Mouse (Mus musculus) CH12.LX (cell line): ENCODE results near the gene Rab3b. TPM values are rescaled to one million over a fixed set of nuclear protein-coding genes. Genes with fewer than 3 reads are reported as not detected.

Source experiments
- DNase-seq: peaks from one replicate; pipeline ENCODE4 v3.0.0-alpha.2; 2013; ENCODE audit errors: extremely low read depth
- H3K27ac ChIP-seq: 2 replicates; pipeline ENCODE4 v1.5.1; 2012; ENCODE audit warnings: low read depth, mild to moderate bottlenecking, control low read depth, moderate library complexity; ENCODE audit not compliant: insufficient read depth
- H3K27me3 ChIP-seq: replicated peaks from 2 replicates; pipeline ENCODE3; 2012; ENCODE audit warnings: inconsistent platforms
- H3K36me3 ChIP-seq, 2 experiments: replicated peaks in 1 of 2; 2 replicates each; pipeline versions ENCODE3 to v1.6.1; 2012; ENCODE audit warnings: inconsistent platforms in 1 of 2, low read length in 1 of 2, mild to moderate bottlenecking in 1 of 2, mixed read lengths in 1 of 2, moderate library complexity in 1 of 2; ENCODE audit not compliant: control insufficient read depth in 1 of 2, insufficient read depth in 1 of 2
- H3K4me1 ChIP-seq, 2 experiments: 2 replicates each; pipeline ENCODE4 v1.6.1; 2012; ENCODE audit warnings: inconsistent platforms in 1 of 2, moderate library complexity in 1 of 2; ENCODE audit not compliant: insufficient read depth in 2 of 2, control insufficient read depth in 1 of 2
- H3K4me2 ChIP-seq: 2 replicates; pipeline ENCODE4 v1.6.1; 2012; ENCODE audit warnings: low read depth, mild to moderate bottlenecking, control low read depth; ENCODE audit not compliant: poor library complexity, insufficient read depth, severe bottlenecking
- H3K4me3 ChIP-seq, 3 experiments: fragments of 150-350 bp in 1 of 3; sonication (generic) in 1 of 3; replicated peaks in 1 of 3; 2 replicates each; pipeline versions ENCODE3 to v1.5.1; 2011 to 2012; ENCODE audit warnings: low read depth in 2 of 3, low read length in 2 of 3, mild to moderate bottlenecking in 2 of 3, moderate library complexity in 2 of 3, control low read depth in 1 of 3, improper control_type of control experiment in 1 of 3, inconsistent platforms in 1 of 3, mixed read lengths in 1 of 3; ENCODE audit not compliant: poor library complexity in 1 of 3
- H3K79me2 ChIP-seq: replicated peaks from 2 replicates; pipeline ENCODE4 v1.6.1; 2012; ENCODE audit warnings: mild to moderate bottlenecking, moderate library complexity; ENCODE audit not compliant: control insufficient read depth, poor library complexity, insufficient read depth, severe bottlenecking; ENCODE audit errors: extremely low read depth
- H3K9ac ChIP-seq: 2 replicates; pipeline ENCODE4 v1.6.1; 2012; ENCODE audit warnings: low read depth, mild to moderate bottlenecking, control low read depth, moderate library complexity; ENCODE audit not compliant: insufficient read depth
- H3K9me3 ChIP-seq: replicated peaks from 2 replicates; pipeline ENCODE3; 2012; ENCODE audit warnings: low read length, inconsistent platforms, mixed read lengths
- BHLHE40 ChIP-seq: IDR thresholded peaks from 2 replicates; pipeline ENCODE4 v1.6.1; 2011; ENCODE audit warnings: mild to moderate bottlenecking, low read depth, low read length, improper control_type of control experiment
- CHD1 ChIP-seq: IDR thresholded peaks from 2 replicates; pipeline ENCODE4 v1.6.1; 2012; ENCODE audit warnings: low read depth, low read length, improper control_type of control experiment, inconsistent platforms
- CHD2 ChIP-seq: IDR thresholded peaks from 2 replicates; pipeline ENCODE4 v1.6.1; 2011; ENCODE audit warnings: low read length, improper control_type of control experiment
- CTCF ChIP-seq, 2 experiments: IDR thresholded peaks in 1 of 2; conservative IDR thresholded peaks in 1 of 2; 2 replicates each; pipeline ENCODE4 v1.5.1; 2011 to 2012; ENCODE audit warnings: low read depth in 2 of 2, low read length in 2 of 2, improper control_type of control experiment in 1 of 2, inconsistent platforms in 1 of 2, mild to moderate bottlenecking in 1 of 2, moderate library complexity in 1 of 2
- E2F4 ChIP-seq: IDR thresholded peaks from 2 replicates; pipeline ENCODE4 v1.6.1; 2011; ENCODE audit warnings: low read depth, low read length, improper control_type of control experiment; ENCODE audit not compliant: insufficient replicate concordance
- EP300 ChIP-seq: IDR thresholded peaks from 2 replicates; pipeline ENCODE4 v1.6.1; 2011; ENCODE audit warnings: low read length, improper control_type of control experiment
- ETS1 ChIP-seq: conservative IDR thresholded peaks from 2 replicates; pipeline ENCODE4 v1.6.1; 2012; ENCODE audit warnings: low read depth, mild to moderate bottlenecking, inconsistent platforms, low read length, improper control_type of control experiment, moderate library complexity
- JUN ChIP-seq: IDR thresholded peaks from 2 replicates; pipeline ENCODE4 v1.6.1; 2011; ENCODE audit warnings: low read depth, mild to moderate bottlenecking, low read length, improper control_type of control experiment, moderate library complexity; ENCODE audit not compliant: insufficient read depth
- JUND ChIP-seq: conservative IDR thresholded peaks from 2 replicates; pipeline ENCODE4 v1.6.1; 2011; ENCODE audit warnings: low read depth, low read length, improper control_type of control experiment
- KAT2A ChIP-seq: IDR thresholded peaks from 2 replicates; pipeline ENCODE4 v1.6.1; 2012; ENCODE audit warnings: low read length, improper control_type of control experiment, inconsistent platforms; ENCODE audit not compliant: insufficient replicate concordance
- MAFK ChIP-seq: IDR thresholded peaks from 2 replicates; pipeline ENCODE4 v1.6.1; 2011; ENCODE audit warnings: low read length, improper control_type of control experiment; ENCODE audit not compliant: insufficient replicate concordance
- MEF2A ChIP-seq: IDR thresholded peaks from 2 replicates; pipeline ENCODE4 v1.6.1; 2014; ENCODE audit warnings: low read depth, mild to moderate bottlenecking, inconsistent platforms, low read length, improper control_type of control experiment, borderline replicate concordance
- MXI1 ChIP-seq: IDR thresholded peaks from 2 replicates; pipeline ENCODE4 v1.6.1; 2011; ENCODE audit warnings: mild to moderate bottlenecking, low read depth, low read length, improper control_type of control experiment
- NRF1 ChIP-seq: IDR thresholded peaks from 2 replicates; pipeline ENCODE4 v1.6.1; 2014; ENCODE audit warnings: low read depth, mild to moderate bottlenecking, inconsistent platforms, low read length, improper control_type of control experiment, moderate library complexity
- POLR2A ChIP-seq: IDR thresholded peaks from 2 replicates; pipeline ENCODE4 v1.6.1; 2011; ENCODE audit warnings: low read depth, mild to moderate bottlenecking, improper control_type of control experiment, low read length
- POLR2AphosphoS2 ChIP-seq: IDR thresholded peaks from 2 replicates; pipeline ENCODE4 v1.6.1; 2011; ENCODE audit warnings: low read depth, low read length, improper control_type of control experiment
- SIN3A ChIP-seq: IDR thresholded peaks from 2 replicates; pipeline ENCODE4 v1.6.1; 2012; ENCODE audit warnings: low read length, improper control_type of control experiment, inconsistent platforms
- SMC3 ChIP-seq: IDR thresholded peaks from 2 replicates; pipeline ENCODE4 v1.6.1; 2011; ENCODE audit warnings: low read depth, low read length, improper control_type of control experiment
- TBP ChIP-seq: conservative IDR thresholded peaks from 2 replicates; pipeline ENCODE4 v1.6.1; 2011; ENCODE audit warnings: low read depth, low read length, improper control_type of control experiment
- TCF12 ChIP-seq: IDR thresholded peaks from 2 replicates; pipeline ENCODE4 v1.6.1; 2014; ENCODE audit warnings: low read depth, mild to moderate bottlenecking, inconsistent platforms, low read length, improper control_type of control experiment
- USF1 ChIP-seq: IDR thresholded peaks from 2 replicates; pipeline ENCODE4 v1.6.1; 2014; ENCODE audit warnings: low read depth, mild to moderate bottlenecking, inconsistent platforms, low read length, improper control_type of control experiment
- ZC3H11A ChIP-seq: IDR thresholded peaks from 2 replicates; pipeline ENCODE4 v1.6.1; 2012; ENCODE audit warnings: low read depth, mild to moderate bottlenecking, inconsistent platforms, low read length, improper control_type of control experiment
- dilution Hi-C: fragments of 300-500 bp; cut with MboI; formaldehyde crosslinking; loops from 2 replicates; pipeline ENCODE4 v1.14.3; 2020; ENCODE audit warnings: low sequenced_read_pairs; ENCODE audit not compliant: extremely low pct_unique_long_range_greater_than_20kb, extremely low pct_ligation_motif_present
- in situ Hi-C: fragments of 300-500 bp; cut with MboI; formaldehyde crosslinking; loops from 3 replicates; pipeline ENCODE4 v1.14.3; 2019; ENCODE audit warnings: low sequenced_read_pairs, low pct_ligation_motif_present, low pct_unique_long_range_greater_than_20kb, mixed read lengths
- polyA plus RNA-seq: library from polyadenylated mRNA; unstranded; fragments of >175 nt; gene quantifications from 2 replicates; pipeline ENCODE4 v1.2.1, GENCODE M21; 2012; ENCODE audit warnings: low read depth; ENCODE audit not compliant: insufficient read length
- total RNA-seq, 2 experiments: library from RNA; depleted of rRNA; stranded (reverse); fragments of 300-350 nt in 1 of 2; fragments of >200 nt in 1 of 2; gene quantifications; 2 replicates each; pipeline ENCODE4 v1.2.3; 2012 to 2014

The Rab3b gene
- total and polyA plus RNA-seq, 3 experiments = 0.56 to 0.94 (median 0.85) TPM

GRCm38 (mm10) chr4:108904790-108905189 lies 25.9 kb downstream of the Rab3b start (continued):
- TF ChIP-seq POLR2AphosphoS2 (no peak), SIN3A (no peak), CTCF (conservative IDR thresholded peaks at IDR 0.05 in 1 of 2, IDR thresholded peaks at IDR 0.05 in 1 of 2; ENCODE audit: low read depth in 2 of 2, low read length in 2 of 2) (no peak), SMC3 (no peak), TCF12 (no peak)

- no peaks in the 10 kb centered on the region for H3K79me2 ChIP-seq
- no peaks in the 10 kb centered on the region for H3K36me3 ChIP-seq
- no peak for DNase-seq
- no peaks in the 10 kb centered on the region for H3K27me3 ChIP-seq
- in situ Hi-C loops = no loop called here
- no peak overlapping the region for H3K4me3 ChIP-seq
- dilution Hi-C loops = no loop called here
- H3K4me1 ChIP-seq = peaks cover 16 to 60% of the 10 kb centered on the region in 2 experiments
- no peak for TF ChIP-seq ETS1
- no peak for TF ChIP-seq MEF2A
- no peak for TF ChIP-seq EP300
- TF ChIP-seq BHLHE40 = no peak
- no peak for TF ChIP-seq KAT2A
- no peak for TF ChIP-seq JUN
- TF ChIP-seq POLR2AphosphoS2 = no peak
- TF ChIP-seq CHD1 = no peak
- no peak for TF ChIP-seq NRF1
- no peak for TF ChIP-seq JUND
- TF ChIP-seq TBP = no peak
- no peak for TF ChIP-seq POLR2A
- no peak for TF ChIP-seq TCF12
- TF ChIP-seq USF1 = no peak
- no peak for TF ChIP-seq MAFK
- no peak for TF ChIP-seq ZC3H11A
- TF ChIP-seq CHD2 = no peak
- no peak for TF ChIP-seq MXI1
- no peak for TF ChIP-seq E2F4
- no peak for TF ChIP-seq CTCF (conservative IDR thresholded peaks at IDR 0.05 in 1 of 2, IDR thresholded peaks at IDR 0.05 in 1 of 2; ENCODE audit: low read depth in 2 of 2, low read length in 2 of 2)
- no peak overlapping the region for H3K9ac ChIP-seq
- H3K9me3 ChIP-seq = peaks cover 3% of the 10 kb centered on the region
- no peak overlapping the region for H3K4me2 ChIP-seq
- H3K27ac ChIP-seq = no peak overlapping the region
These were observed 27.0 kb downstream of the Rab3b start for GRCm38 (mm10) chr4:108905859-108906258.
